Mouse (Mus musculus) fat pad, adult 2 months (tissue): ENCODE measurements around the gene Tcaim.
A peak's percentile ranks its signal among the peaks of the same experiment; 100 is the strongest.
"Not testable (repeated sequence)": the region's sequence is repeated elsewhere in the genome, so short reads cannot be mapped to it uniquely, and the experiment has no call there.

Experiments
- DNase-seq: peaks from one replicate; pipeline ENCODE4 v3.0.0-alpha.2; 2011; ENCODE audit warnings: low read depth, low spot score; ENCODE audit errors: extremely low read depth

Tcaim gene

DNA sequence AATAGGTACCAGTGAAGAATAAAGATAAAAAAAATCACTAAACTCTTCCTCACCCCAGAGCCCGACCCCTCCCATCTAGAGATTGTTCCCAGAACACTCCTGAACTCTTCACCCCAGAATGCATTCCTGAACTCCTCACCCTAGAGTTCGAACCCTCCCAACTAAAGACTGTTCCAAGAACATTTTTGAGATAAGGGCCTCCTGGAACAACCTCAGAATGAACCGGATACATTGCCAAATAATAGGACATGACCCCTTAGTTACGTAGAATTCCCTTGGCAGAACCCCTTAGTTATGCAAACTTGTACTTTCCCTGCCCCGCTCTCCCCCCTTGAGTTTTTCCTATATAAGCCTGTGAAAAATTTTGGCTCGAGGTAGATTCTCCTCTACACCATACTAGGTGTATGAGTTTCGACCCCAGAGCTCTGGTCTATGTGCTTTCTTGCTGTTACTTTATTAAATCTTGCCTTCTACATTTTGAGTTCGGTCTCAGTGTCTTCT, 42.5 kb downstream of the Tcaim start:
- not testable (repeated sequence) for DNase-seq

DNA sequence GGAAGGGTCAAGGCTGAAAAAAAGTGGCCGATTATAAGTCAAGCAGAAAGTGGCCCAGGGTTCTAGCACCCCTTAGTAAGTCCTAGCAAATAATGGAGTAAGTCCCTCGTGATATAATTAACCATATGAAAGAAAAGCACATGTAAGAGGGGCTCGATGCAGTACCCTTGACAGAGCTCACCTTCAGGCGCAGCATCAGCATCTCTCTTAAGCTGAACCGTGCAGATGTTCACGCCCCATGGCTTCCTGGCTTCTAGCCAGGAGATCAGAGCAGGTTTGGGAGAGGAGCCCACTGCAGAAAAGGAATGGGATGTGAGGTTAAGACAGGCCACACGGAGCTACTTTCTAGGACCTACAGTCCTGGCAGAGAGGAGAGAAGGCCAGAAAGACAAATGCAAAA, 49.2 kb downstream of the Tcaim start:
- no peak for DNase-seq

DNA sequence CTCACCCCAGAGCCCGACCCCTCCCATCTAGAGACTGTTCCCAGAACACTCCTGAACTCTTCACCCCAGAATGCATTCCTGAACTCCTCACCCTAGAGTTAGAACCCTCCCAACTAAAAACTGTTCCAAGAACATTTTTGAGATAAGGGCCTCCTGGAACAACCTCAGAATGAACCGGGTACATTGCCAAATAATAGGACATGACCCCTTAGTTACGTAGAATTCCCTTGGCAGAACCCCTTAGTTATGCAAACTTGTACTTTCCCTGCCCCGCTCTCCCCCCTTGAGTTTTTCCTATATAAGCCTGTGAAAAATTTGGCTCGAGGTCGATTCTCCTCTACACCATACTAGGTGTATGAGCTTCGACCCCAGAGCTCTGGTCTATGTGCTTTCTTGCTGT, 49.8 kb downstream of the Tcaim start:
- not testable (repeated sequence) for DNase-seq

DNA sequence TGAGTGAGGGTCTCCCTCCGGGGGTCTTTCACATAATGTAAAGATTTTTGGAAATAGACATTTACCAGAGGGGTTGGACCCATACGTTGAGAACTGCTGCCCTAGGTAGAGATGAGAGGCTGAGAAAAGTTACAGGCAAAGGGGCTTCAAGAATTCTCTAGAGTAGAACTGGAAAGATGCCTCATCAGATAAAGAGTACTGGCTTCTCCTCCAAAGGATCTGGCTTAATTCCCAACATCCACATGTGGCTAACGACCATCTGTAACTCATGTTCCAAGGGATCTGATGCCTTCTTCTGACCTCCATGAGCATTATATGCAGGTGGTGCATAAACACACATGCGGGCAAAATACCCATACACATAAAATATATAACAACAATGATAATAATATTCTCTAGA, 50.3 kb downstream of the Tcaim start:
- no peak for DNase-seq

DNA sequence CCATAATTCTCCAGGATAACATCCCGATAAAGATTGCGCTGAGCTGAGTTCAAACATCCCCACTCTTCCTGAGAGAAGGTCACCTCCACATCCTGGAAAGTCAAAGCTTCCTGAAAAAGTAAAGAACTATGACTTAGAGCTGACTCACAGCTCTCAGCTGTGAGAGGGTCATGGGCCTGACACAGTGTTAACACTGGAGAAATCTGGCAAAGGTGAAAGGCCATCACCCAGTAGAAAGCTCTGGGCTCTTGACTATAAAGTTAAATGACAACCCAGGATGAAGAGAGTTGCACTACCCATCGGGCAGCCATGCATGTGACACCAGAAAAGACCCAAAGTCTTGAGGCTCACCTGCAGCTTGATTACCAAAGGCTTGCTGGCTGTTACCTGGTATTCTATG, 51.4 kb downstream of the Tcaim start:
- no peak for DNase-seq

DNA sequence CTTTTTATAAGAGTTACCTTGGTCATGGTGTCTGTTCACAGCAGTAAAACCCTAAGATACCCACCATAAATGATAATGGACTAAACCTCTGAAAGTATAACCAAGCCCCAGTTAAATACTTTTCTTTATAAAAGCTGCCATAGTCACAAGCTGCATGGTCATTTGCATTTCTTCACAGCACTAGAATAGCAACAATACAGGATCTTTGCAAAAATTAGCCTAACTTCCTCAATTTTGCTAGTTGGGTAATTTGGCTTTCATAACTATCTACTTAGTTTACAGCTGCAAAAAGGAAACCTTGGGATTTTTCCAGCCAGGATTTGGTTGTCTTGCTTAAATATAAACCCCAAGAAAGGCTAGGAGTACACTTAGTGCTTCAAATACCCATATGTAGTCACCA, 55.4 kb downstream of the Tcaim start:
- no peak for DNase-seq

DNA sequence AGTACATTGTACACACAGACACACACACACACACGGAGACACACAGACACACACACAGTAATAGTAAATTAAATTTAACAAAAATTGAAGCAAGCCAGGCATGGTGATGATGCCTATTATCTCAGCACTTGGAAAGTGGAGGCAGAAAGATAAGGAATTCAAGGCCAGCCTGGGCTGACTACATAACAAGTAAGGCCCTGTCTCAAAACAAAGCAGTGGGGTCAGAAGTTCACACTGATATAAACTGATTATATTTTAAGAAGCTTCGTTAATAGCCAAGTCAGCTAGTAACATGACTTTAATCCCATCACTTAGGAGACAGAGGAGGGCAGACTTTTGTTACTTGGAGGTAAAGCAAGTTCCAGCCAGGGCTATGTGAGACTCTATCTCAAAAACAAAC, 58.4 kb downstream of the Tcaim start:
- DNase-seq: no peak

DNA sequence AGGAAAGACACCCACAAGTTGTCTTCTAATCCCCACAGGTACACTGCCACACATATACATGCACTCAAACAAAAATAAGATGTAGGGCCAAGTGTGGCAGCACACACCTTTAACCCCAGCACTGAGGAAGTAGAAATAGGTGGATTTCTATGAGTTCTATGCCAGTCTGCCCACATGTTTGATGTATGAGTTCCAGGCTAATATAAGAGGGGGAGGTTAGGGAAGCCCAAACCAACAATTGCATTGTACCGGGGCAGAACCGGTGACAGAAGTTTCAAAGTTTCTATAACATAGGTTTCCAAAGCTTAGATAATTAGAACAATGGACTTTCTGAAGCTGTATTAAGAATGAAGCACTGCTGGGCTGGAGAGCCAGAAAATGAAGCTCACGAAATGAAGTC, 59.5 kb downstream of the Tcaim start:
- no peak for DNase-seq

DNA sequence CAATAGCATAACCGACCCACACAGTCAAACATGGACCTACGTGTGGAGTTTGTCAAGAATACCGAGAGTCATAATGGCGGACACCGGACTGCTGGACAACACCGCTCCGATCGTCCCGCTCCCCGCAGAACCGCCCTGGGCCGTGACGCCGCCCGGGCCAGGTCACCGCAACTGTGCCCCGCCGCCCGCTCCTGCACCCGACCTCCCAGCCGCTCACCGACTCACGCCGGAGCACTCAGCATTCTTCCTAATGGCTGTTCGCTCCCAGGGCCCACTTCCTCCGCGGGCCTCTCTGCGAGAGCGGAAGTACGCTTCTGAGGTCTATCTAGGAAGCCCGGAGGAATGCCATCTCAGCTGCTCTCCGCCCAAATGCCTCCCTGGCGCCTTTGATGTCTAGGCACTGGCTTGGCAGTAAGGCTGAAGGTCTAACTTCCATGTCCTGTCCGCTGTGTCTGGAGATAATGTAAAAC, 60.4 kb downstream of the Tcaim start, which contains the start of gene Zfp445:
Gene Zfp445 (minus strand): TSS at position 310 of the 470 bp plus-strand sequence.
- peak; percentile 26 for DNase-seq

DNA sequence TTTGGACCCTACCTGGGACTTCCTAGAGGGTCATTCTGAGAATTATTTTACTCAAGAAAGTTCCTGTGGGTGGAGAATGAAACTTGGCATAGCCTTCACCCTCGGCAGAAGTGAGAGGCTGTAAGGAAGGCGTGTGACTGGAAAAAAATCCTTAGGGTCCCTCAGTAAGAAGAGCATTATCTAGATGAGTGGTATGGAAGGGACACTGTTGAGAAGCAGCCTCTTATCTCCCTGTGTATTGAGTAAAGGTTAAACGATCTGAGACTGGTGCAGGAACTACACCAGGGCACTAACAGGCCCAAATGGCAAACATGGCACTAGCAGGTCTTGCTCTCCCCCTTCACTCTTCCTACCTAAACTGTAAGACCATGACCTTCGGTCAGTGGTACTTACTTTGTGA, 60.9 kb downstream of the Tcaim start:
- no peak for DNase-seq

DNA sequence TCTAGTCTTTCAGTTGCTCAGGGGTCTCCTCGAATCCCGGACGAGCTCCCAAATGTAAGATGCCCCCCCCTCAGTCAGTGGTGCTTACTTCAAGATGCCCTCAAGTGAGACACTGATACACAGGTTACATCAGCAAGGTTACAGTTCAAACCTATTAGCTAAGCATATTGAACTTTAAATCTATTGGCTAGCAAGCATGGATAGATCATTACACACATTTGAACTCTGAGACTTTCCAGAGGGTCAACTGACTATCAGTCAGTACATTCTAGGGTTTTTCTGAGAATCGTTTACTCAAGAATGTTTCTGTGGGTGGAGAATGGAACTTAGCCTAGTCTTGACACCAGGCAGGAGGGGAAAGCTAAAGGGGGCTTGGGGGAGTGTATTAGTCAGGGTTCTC, 67.3 kb downstream of the Tcaim start:
- DNase-seq: no peak

DNA sequence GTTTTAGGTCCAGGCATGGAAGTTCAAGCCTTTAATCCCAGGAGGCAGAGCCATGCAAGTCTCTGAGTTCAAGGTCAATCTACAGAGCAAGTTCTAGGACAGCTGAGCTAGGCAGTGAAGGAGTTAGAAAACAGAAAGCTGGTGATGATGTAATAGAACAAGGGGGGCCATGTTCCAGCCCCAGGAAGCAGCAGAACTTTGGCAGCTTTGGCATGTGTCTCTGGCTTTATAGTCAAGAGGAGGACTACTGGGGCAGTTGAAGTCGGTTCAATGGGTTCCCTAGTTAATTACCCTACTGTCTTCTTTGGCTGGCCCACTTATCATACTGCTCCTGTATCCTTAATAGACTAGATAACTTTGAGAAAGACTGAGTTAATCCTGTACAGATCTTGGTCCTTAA, 69.3 kb downstream of the Tcaim start:
- no peak for DNase-seq

DNA sequence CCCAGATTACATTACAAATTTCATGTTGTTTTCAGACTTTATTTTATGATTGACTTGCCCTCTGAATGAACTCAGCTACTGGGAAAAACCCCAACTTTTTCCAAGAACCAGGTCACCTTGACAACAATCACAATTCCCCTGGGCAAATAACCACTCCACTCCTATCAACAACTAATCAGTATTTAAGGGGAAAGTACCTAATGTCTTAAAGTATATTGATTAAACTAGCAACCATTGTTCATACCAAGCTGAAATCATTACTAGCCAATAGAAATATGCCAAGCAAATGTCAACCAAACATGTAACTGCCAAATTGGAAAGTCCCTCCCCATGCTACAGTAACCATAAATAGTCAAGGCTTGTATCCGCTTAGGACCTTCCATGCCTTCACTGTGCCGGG, 69.8 kb downstream of the Tcaim start:
- no peak for DNase-seq

DNA sequence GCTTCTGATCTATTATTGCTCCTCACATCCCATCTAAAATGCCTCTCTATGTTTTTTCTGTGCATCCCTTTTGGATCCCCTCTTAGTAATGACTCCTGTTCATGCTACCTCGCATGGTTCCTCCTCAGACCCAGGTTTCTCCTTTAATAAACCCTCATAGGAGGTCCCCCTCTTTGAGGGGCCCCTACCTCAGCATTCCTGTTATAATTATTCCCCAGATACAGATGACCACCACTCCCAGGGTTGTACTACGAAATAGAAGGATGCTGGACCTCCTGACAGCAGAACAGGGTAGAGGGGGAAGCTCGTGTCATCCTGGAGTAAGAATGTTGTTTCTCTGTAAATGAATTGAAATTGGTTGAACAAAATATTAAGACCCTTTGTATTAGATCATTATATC, 80.0 kb downstream of the Tcaim start, which contains the start of gene Zkscan7:
Gene Zkscan7 (plus strand): TSS at position 301 of the 400 bp plus-strand sequence.
- DNase-seq: no peak
